Mouse (Mus musculus) adrenal gland, postnatal 4 days (tissue): Measurements from ENCODE around the gene Cntn5. TPM values are rescaled to one million over a fixed set of nuclear protein-coding genes. Genes with fewer than 3 reads are reported as not detected.

Source experiments
- DNase-seq, 2 experiments: peaks; one replicate each; pipeline ENCODE4 v3.0.0; 2021 to 2022; ENCODE audit warnings: low spot score in 2 of 2, mixed read lengths in 2 of 2
- total RNA-seq, 2 experiments: library from RNA; stranded (reverse); gene quantifications; 2 replicates each; pipeline ENCODE4 v1.2.3; 2021

The Cntn5 gene
- total RNA-seq, 2 experiments from 2014 or later = 1.1 to 1.7 TPM

- DNase-seq = no peak
Observed at GRCm38 (mm10) chr9:10233364-10233763, 671.2 kb downstream of the Cntn5 start.

GRCm38 (mm10) chr9:10232066-10232465 is 672.5 kb downstream of the Cntn5 start:
- no peak for DNase-seq

GRCm38 (mm10) chr9:10230973-10231372 is 673.6 kb downstream of the Cntn5 start:
- DNase-seq = no peak

- no peak for DNase-seq
Observed at GRCm38 (mm10) chr9:10229716-10230115, 674.9 kb downstream of the Cntn5 start.

GRCm38 (mm10) chr9:10226013-10226412 is 678.6 kb downstream of the Cntn5 start:
- DNase-seq = no peak

GRCm38 (mm10) chr9:10186063-10186462 is 718.5 kb downstream of the Cntn5 start:
- DNase-seq = no peak

GRCm38 (mm10) chr9:10170526-10170925 is 734.0 kb downstream of the Cntn5 start:
- no peak for DNase-seq

GRCm38 (mm10) chr9:10121350-10122057 is 783.1 kb downstream of the Cntn5 start:
- no peak for DNase-seq

GRCm38 (mm10) chr9:10116581-10116980 is 788.0 kb downstream of the Cntn5 start:
- no peak for DNase-seq

- no peak for DNase-seq
Observed at GRCm38 (mm10) chr9:10109156-10109555, 795.4 kb downstream of the Cntn5 start.

GRCm38 (mm10) chr9:10107861-10108260 is 796.7 kb downstream of the Cntn5 start:
- DNase-seq = no peak

GRCm38 (mm10) chr9:10101812-10102440 is 802.6 kb downstream of the Cntn5 start:
- DNase-seq = no peak

GRCm38 (mm10) chr9:10076282-10076681 is 828.3 kb downstream of the Cntn5 start:
- DNase-seq = no peak

GRCm38 (mm10) chr9:10073401-10073800 is 831.2 kb downstream of the Cntn5 start:
- no peak for DNase-seq

GRCm38 (mm10) chr9:10072860-10073259 is 831.7 kb downstream of the Cntn5 start:
- no peak for DNase-seq

- DNase-seq = no peak
Observed at GRCm38 (mm10) chr9:10071271-10071670, 833.3 kb downstream of the Cntn5 start.

GRCm38 (mm10) chr9:10044969-10045789 is 859.4 kb downstream of the Cntn5 start:
- DNase-seq = no peak

GRCm38 (mm10) chr9:10043001-10043400 is 861.6 kb downstream of the Cntn5 start:
- DNase-seq = no peak

GRCm38 (mm10) chr9:10015129-10015528 is 889.4 kb downstream of the Cntn5 start:
- DNase-seq = no peak

- no peak for DNase-seq
Observed at GRCm38 (mm10) chr9:9984028-9984427, 920.5 kb downstream of the Cntn5 start.

GRCm38 (mm10) chr9:9983220-9983619 is 921.4 kb downstream of the Cntn5 start:
- no peak for DNase-seq

GRCm38 (mm10) chr9:9965370-9965769 is 939.2 kb downstream of the Cntn5 start:
- no peak for DNase-seq
